Mouse (Mus musculus): Measurements from ENCODE around the gene Itfg2.
A peak's percentile ranks its signal among the peaks of the same experiment; 100 is the strongest.
"Not testable (repeated sequence)": the region's sequence is repeated elsewhere in the genome, so short reads cannot be mapped to it uniquely, and the experiment has no call there.

The Itfg2 gene

DNA sequence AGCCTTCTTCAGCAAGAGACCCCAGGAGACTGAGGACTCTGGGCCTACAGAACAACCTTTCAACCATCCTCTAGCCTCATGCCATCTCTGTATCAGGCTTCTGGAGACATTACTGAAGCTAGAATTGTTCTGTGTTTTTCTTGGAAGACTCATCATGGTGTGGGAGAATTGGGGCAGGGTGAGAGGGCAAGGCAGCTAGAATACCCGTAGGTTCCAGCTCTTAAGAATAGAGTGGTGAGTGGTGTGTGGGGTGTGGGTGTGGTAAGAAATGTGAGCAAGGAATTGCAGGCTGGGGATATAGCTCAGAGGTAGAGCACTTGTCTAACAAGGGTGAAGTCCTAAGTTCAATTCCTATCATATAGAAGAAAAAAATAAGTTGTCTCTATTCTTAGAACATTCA, 39.7 kb downstream of the Itfg2 start:
- no peak for DNase-seq (ENCODE audit: extremely low spot score, low spot score)

DNA sequence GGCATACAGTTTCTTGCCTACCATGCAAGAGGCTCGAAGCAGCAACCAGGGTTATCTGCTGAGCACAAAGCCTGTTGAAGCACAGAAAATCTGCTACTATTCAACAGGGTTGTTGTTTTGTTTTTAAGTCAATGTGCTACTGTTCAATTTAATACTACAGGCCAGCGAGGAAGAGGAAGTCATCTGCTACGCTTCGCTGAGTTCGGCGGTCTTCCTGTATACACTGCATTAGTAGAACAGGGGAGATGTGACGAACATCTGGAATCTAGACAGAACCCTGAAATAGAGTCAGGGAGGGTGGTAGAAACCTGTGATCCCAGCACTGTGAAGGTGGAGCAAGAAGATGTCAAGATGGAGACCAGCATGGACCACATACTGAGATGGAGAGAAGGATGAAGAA, 41.0 kb downstream of the Itfg2 start:
- DNase-seq (ENCODE audit: extremely low spot score, low spot score): no peak

DNA sequence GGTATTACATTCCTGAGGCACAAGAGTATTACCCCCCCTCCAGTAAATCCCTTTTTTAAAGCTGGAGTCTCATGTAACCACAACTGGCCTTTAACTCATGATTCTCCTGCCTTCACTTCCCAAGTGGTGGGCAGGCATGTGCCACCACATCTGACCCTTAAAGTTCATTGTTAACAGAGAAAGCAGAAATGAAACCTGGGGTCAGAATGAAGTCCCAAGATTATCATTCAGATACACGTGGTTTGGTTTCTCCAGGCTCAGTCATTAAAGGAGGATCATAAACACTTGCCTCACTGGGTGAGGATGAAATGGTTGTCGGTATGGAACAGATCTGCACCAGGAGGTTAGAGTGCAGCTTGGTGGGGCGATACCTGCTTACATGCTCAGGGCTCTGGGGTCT, 43.5 kb downstream of the Itfg2 start:
- no peak for DNase-seq (ENCODE audit: extremely low spot score, low spot score)

GRCm38 (mm10) chr6:128380594-128381167, 44.0 kb downstream of the Itfg2 start:
- DNase-seq (ENCODE audit: extremely low spot score, low spot score): not testable (repeated sequence)

- DNase-seq (ENCODE audit: extremely low spot score, low spot score): no peak
Observed at GRCm38 (mm10) chr6:128379636-128380035, 45.1 kb downstream of the Itfg2 start.

DNA sequence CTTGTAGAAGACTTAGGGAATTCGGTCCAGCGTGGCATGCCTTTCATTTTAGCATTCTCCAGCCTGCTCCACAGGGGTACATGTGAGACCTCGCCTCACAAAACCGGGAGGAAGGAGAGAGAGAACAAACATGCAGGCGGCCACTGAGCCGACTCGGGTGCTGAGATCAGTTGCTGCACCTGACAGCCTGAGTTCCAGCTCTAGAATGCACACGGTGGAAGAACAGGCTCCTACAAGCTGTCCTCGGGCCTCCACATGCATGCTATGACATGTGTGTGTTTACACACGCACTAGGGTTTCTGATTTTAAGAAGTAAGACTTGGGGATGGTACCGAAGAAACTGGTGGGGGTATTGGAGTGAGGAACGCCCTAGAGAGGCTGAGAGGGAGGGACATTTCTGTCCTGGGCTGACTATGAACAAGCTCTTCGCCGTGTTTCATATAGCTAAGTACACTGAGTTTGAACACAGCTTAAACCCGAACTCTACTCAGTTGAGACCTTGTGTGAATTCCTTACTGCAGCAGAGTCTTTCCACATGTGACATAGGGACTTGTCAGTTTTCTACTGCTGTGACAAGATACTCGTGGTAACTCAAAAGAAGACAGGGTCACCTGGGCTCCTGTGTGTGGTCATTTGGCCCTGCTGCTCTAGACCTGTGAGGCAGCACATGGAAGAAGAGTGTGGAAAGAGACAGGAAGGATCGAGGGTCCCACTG, 48.2 kb downstream of the Itfg2 start:
- DNase-seq (ENCODE audit: extremely low spot score, low spot score): no peak

GRCm38 (mm10) chr6:128375192-128375591, 49.5 kb downstream of the Itfg2 start, which contains the start of the genes Tex52 and Gm44596:
Tex52 (plus strand) TSS chr6:128375456.
Gm44596 (plus strand) TSS chr6:128375503.
- DNase-seq (ENCODE audit: extremely low spot score, low spot score): no peak

GRCm38 (mm10) chr6:128370040-128370439, 54.7 kb downstream of the Itfg2 start:
- no peak for DNase-seq (ENCODE audit: extremely low spot score, low spot score)

- no peak for DNase-seq (ENCODE audit: extremely low spot score, low spot score)
Observed at GRCm38 (mm10) chr6:128366466-128366865, 58.3 kb downstream of the Itfg2 start.

GRCm38 (mm10) chr6:128364721-128365120, 60.0 kb downstream of the Itfg2 start:
- DNase-seq (ENCODE audit: extremely low spot score, low spot score): no peak

- DNase-seq (ENCODE audit: extremely low spot score, low spot score): peak; percentile 83
Observed at GRCm38 (mm10) chr6:128363007-128363825, 61.5 kb downstream of the Itfg2 start.

DNA sequence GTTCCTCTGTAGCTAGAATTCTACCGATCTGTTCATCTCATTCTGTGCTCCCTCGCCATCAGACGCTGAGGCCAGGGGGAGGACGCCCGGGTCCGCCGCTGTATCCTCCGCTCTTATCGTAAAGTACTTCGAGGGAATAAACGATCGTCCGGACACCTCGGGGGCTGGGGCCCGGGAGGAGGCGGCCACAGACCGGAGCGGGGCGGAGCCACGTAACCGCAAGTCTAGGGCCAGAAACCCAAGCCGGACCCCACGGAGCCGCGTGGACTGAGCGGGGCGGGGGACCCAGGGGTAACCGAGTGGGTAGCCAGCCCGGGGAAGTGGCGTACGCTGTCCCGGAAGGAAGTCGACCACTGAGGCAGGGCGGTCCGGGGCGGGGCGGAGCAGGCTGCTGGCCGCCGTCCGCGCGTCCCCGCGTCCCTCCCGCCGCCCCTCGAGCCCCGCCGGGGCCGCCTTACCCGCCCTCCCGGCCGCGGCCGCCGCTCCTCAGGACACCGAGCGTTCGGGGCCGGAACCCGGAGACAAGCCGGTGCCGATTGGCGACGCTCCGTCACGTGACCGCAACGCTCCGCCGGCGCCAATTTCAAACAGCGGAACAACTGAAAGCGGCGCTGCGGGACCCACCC, 62.2 kb downstream of the Itfg2 start, which contains the start of the genes Rhno1 and Foxm1:
TSS of gene Rhno1 (minus strand) at position 531 of the 626 bp plus-strand sequence.
TSS of gene Foxm1 (plus strand) at position 587 of the 626 bp plus-strand sequence.
- DNase-seq (ENCODE audit: extremely low spot score, low spot score): peak; percentile 92

- no peak for DNase-seq (ENCODE audit: extremely low spot score, low spot score)
Observed at GRCm38 (mm10) chr6:128361901-128362300, 62.8 kb downstream of the Itfg2 start.

Data from neural tube, embryonic 10.5 days (tissue).